Mouse (Mus musculus) heart, embryonic 16.5 days (tissue): ENCODE results near the gene Siah2. TPM values are rescaled to one million over a fixed set of nuclear protein-coding genes. Genes with fewer than 3 reads are reported as not detected.
A peak's percentile ranks its signal among the peaks of the same experiment; 100 is the strongest.

Source experiments
- ATAC-seq: fragments of 200-750 bp; cut with Nextera tagmentation; replicated peaks from 2 replicates; pipeline ENCODE4 v1.8.0; 2017; ENCODE audit warnings: moderate number of reproducible peaks; ENCODE audit not compliant: insufficient read depth, low FRiP score; ENCODE audit errors: extremely low read depth
- H3K27ac ChIP-seq: fragments of 300-500 bp; sonication (generic); 2 replicates; pipeline ENCODE4 v1.5.1; 2014; ENCODE audit warnings: mild to moderate bottlenecking, low read length, control low read depth, moderate library complexity
- H3K27me3 ChIP-seq: fragments of 300-500 bp; sonication (generic); 2 replicates; pipeline ENCODE4 v1.6.1; 2014; ENCODE audit warnings: low read length, mixed read lengths; ENCODE audit not compliant: control insufficient read depth, insufficient read depth
- H3K36me3 ChIP-seq: fragments of 300-500 bp; sonication (generic); 2 replicates; pipeline ENCODE4 v1.6.1; 2014; ENCODE audit not compliant: control insufficient read depth, insufficient read depth
- H3K4me1 ChIP-seq: fragments of 300-500 bp; sonication (generic); 2 replicates; pipeline ENCODE4 v1.6.1; 2014; ENCODE audit warnings: low read length, mixed read lengths; ENCODE audit not compliant: control insufficient read depth, insufficient read depth
- H3K4me2 ChIP-seq: fragments of 300-500 bp; sonication (generic); 2 replicates; pipeline ENCODE4 v1.6.1; 2014; ENCODE audit warnings: low read depth, mild to moderate bottlenecking, control low read depth, low read length
- H3K4me3 ChIP-seq: fragments of 300-500 bp; sonication (generic); 2 replicates; pipeline ENCODE4 v1.5.1; 2014; ENCODE audit warnings: mild to moderate bottlenecking, control low read depth, low read length
- H3K9ac ChIP-seq: fragments of 300-500 bp; sonication (generic); 2 replicates; pipeline ENCODE4 v1.6.1; 2014; ENCODE audit warnings: low read length, control low read depth
- H3K9me3 ChIP-seq: fragments of 300-500 bp; sonication (generic); replicated peaks from 2 replicates; pipeline ENCODE4 v1.6.1; 2016; ENCODE audit warnings: low read length; ENCODE audit not compliant: control insufficient read depth
- WGBS: fragments of 180-500 bp; shearing (Covaris S2); extraction: QIAGEN DNeasy Blood & Tissue Kit; methylation state at CpG from one replicate; pipeline ENCODE4 v1.1.7; 2014; 5-methylcytosine and 5-hydroxymethylcytosine counted together
- polyA plus RNA-seq: library from polyadenylated mRNA; unstranded; fragments of >200 nt; fragmentation: Nextera tagmentation; extraction: Ambion mirVana; gene quantifications from 2 replicates; pipeline ENCODE4 v1.2.1, GENCODE M21; 2015

Siah2 gene
- polyA plus RNA-seq, 1 experiment from 2014 or later = 4.8 TPM

DNA sequence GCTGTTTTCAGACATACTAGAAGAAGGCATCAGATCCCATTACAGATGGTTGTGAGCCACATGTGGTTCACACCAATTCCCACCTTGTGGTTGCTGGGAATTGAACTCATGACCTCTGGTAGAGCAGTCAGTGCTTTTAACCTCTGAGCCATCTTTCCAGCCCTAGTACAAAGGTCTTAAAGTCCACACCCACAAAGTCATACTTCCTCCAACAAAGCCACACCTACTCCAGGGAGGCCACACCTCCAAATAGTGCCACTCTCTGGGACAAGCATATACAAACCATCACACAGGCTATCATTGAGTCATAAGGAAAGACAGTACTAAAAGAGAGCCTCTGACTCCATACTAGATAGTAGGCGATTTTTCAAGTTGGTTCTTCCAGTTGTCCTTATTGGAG, 10.1 kb upstream of the Siah2 start:
- H3K4me1 ChIP-seq = no peaks in the 10 kb centered on the region
- WGBS = 90% methylated on average over 1 of the region's 1 CpGs
- H3K27ac ChIP-seq = no peak overlapping the region
- ATAC-seq = no peak
- H3K9me3 ChIP-seq = no peaks in the 10 kb centered on the region
- H3K36me3 ChIP-seq = no peaks in the 10 kb centered on the region
- H3K4me3 ChIP-seq = no peak overlapping the region
- H3K4me2 ChIP-seq = no peak overlapping the region
- no peak overlapping the region for H3K9ac ChIP-seq
- no peaks in the 10 kb centered on the region for H3K27me3 ChIP-seq

DNA sequence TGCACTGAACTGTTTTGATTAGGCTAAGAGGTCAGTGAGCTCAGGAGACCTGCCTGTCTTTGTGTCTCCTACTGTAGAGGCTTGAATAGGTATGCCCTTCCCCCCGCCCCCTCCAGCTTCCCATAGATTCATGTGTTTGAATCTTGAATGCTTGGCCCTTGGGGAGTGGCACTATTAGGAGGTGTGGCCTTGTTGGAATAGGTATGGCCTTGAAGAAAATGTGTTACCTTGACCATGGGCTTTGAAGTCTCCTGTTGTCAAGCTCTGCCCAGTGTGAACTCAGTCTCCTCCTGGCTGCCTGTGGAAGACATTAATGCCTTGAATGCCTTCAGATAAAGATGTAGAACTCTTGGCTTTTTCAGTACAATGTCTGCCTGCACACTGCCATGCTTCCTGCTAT, 9.2 kb upstream of the Siah2 start:
- Histone ChIP-seq H3K27ac (no peak overlapping the region), H3K27me3 (no peaks in the 10 kb centered on the region), H3K4me3 (no peak overlapping the region), H3K4me1 (no peaks in the 10 kb centered on the region), H3K9ac (no peak overlapping the region), H3K9me3 (no peaks in the 10 kb centered on the region), H3K4me2 (no peak overlapping the region), H3K36me3 (no peaks in the 10 kb centered on the region)
- ATAC-seq = no peak
- WGBS = 92% methylated on average over 1 of the region's 1 CpGs

DNA sequence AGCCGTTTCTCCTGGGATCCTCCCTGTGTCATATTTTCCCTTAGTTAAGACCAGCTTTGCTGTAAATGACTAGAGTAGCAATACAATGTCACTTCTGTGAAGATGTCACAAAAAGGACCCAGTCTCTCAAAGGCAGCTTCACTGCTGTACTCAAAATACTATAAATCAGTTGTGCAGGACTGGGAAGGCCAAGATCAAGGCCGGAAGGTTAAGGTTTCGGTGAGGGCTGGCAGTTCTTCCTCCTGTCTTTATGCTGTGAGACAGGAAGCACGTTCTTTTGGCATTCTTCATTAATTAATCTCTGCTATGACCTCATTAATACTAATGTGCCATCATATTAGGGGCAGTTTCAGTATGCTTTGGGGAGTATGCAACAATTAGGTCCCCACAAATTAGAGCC, 5.7 kb upstream of the Siah2 start:
- Histone ChIP-seq H3K9me3 (no peaks in the 10 kb centered on the region), H3K36me3 (no peaks in the 10 kb centered on the region), H3K4me2 (no peak overlapping the region), H3K4me3 (no peak overlapping the region), H3K27ac (no peak overlapping the region), H3K4me1 (no peaks in the 10 kb centered on the region; the same call in 1 of the 2 replicates), H3K9ac (no peak overlapping the region), H3K27me3 (no peaks in the 10 kb centered on the region)
- WGBS = 84% methylated on average over 4 of the region's 4 CpGs
- ATAC-seq = no peak

DNA sequence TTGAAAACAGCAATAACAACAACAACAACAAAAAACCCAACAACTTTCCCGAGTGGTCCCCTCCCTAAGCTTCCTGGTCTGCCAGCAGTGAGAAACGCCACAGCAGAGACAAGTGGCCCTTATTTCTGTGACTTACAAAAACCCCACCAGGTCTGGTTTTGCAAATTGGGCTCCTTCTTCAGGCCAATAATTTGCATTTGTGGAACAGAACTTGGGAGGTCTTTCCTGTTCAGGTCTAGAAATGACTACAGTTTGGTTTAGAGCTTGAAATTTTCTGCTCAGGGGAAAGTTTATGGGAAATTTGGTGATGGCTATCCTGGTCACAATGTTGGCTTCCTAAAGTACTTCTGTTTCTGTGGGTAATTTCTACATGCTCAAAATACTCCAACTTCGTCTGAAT, 4.6 kb upstream of the Siah2 start:
- Histone ChIP-seq H3K9ac (no peak overlapping the region), H3K4me3 (no peak overlapping the region), H3K9me3 (no peaks in the 10 kb centered on the region), H3K36me3 (no peaks in the 10 kb centered on the region), H3K27ac (no peak overlapping the region), H3K4me2 (no peak overlapping the region), H3K4me1 (peaks cover 3% of the 10 kb centered on the region; the same call in 1 of the 2 replicates), H3K27me3 (no peaks in the 10 kb centered on the region)
- no peak for ATAC-seq
- WGBS = 54% methylated on average over 3 of the region's 3 CpGs

DNA sequence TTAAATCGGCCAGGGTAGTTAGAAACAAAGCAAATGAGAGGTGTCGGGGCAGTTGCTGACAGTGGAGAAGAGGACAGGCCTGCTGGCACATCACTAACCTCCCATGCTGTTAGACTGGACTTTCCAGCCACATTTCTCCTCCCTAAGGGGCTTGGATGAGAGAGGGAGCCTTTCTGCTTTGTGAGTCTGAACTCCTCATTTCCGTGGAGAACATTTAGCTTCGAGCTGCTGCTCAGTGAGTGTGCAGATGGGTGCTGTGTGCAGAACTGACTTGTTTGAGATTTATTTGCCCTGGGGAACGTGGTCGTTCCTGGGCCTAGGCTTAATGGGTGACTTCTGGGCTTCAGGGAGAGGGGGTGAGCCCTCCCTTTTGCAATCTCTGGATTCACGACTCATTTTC, 3.3 kb upstream of the Siah2 start:
- no peaks in the 10 kb centered on the region for H3K27me3 ChIP-seq
- H3K27ac ChIP-seq = no peak overlapping the region
- H3K4me3 ChIP-seq = no peak overlapping the region
- H3K4me1 ChIP-seq = peaks cover 3% of the 10 kb centered on the region; the same call in 1 of the 2 replicates
- no peaks in the 10 kb centered on the region for H3K36me3 ChIP-seq
- WGBS = 54% methylated on average over 7 of the region's 7 CpGs
- no peak overlapping the region for H3K9ac ChIP-seq
- H3K4me2 ChIP-seq = no peak overlapping the region
- no peak for ATAC-seq
- H3K9me3 ChIP-seq = no peaks in the 10 kb centered on the region

GRCm38 (mm10) chr3:58695044-58695443, 2.8 kb upstream of the Siah2 start:
- no peak for ATAC-seq
- Histone ChIP-seq H3K36me3 (no peaks in the 10 kb centered on the region), H3K4me3 (no peak overlapping the region), H3K4me2 (no peak overlapping the region), H3K27me3 (no peaks in the 10 kb centered on the region), H3K4me1 (peaks cover 7% of the 10 kb centered on the region), H3K9me3 (no peaks in the 10 kb centered on the region), H3K9ac (no peak overlapping the region), H3K27ac (no peak overlapping the region)
- WGBS = 84% methylated on average over 1 of the region's 1 CpGs

DNA sequence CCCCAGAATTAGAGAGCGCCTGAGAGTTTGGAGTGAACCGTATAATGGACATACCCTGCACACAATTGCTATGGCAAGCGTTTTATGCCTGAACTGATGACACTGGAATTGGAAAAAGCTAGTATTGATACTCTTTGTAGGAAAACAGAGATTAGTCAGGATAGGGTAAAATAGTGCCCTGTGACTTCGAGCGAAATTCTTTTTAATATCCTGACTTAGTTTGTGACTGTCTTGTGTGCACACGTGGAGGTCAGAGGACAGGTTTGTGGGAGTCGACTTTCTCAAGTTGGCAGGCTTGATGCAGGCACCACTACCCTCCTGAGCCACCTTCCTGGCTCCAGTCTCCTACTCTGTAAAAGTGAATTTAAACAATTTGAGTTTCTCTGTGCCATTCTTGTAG, 1.1 kb upstream of the Siah2 start:
- H3K4me3 ChIP-seq = no peak overlapping the region
- H3K4me1 ChIP-seq = peaks cover 16% of the 10 kb centered on the region
- 82% methylated on average over 7 of the region's 7 CpGs for WGBS
- no peak for ATAC-seq
- H3K9me3 ChIP-seq = no peaks in the 10 kb centered on the region
- no peak overlapping the region for H3K27ac ChIP-seq
- no peaks in the 10 kb centered on the region for H3K27me3 ChIP-seq
- no peak overlapping the region for H3K9ac ChIP-seq
- no peak overlapping the region for H3K4me2 ChIP-seq
- H3K36me3 ChIP-seq = no peaks in the 10 kb centered on the region

DNA sequence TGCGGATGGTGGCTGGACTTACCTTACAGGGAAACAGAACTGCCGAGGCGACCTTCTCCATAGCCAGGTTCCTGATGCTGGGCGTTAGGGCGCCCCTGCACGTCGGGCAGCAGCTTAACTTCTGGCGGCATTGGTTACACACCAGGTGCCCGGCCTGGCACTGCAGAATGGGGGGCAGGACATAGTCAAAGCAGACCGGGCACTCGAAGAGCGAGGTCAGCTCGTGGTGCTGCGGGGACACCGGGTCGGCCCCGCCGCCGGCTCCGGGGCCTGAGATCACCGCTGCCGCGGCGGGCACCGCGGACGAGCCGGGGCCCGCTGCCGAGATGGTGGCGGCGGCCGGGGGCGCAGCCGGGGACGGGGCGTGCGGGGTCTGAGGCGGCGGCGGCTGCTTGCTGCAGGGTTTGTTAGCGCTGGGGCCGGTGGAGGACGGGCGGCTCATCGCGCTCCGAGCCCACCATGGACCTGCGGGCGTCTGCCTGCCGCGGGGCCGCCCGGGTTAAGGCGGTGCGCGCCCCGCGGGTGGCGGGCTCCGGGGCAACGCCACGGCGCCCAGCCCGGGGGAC, 743 bp downstream of the Siah2 start:
- H3K27me3 ChIP-seq = no peaks in the 10 kb centered on the region
- H3K4me1 ChIP-seq = peaks cover 17% of the 10 kb centered on the region
- H3K9ac ChIP-seq = peak overlapping the region; percentile 92
- peak; percentile 34; the same call in 1 of the 2 replicates for ATAC-seq
- H3K27ac ChIP-seq = peak overlapping the region; percentile 90
- H3K4me2 ChIP-seq = peak overlapping the region; percentile 84
- H3K36me3 ChIP-seq = no peaks in the 10 kb centered on the region
- peak overlapping the region; percentile 91 for H3K4me3 ChIP-seq
- H3K9me3 ChIP-seq = no peaks in the 10 kb centered on the region
- WGBS = under 1% methylated on average over 52 of the region's 65 CpGs

GRCm38 (mm10) chr3:58690619-58691373, 1.4 kb downstream of the Siah2 start:
- H3K27me3 ChIP-seq = no peaks in the 10 kb centered on the region
- H3K36me3 ChIP-seq = no peaks in the 10 kb centered on the region
- H3K27ac ChIP-seq = peak overlapping the region; percentile 90
- ATAC-seq = peak; percentile 43
- under 1% methylated on average over 24 of the region's 24 CpGs for WGBS
- H3K4me1 ChIP-seq = peaks cover 20% of the 10 kb centered on the region
- no peaks in the 10 kb centered on the region for H3K9me3 ChIP-seq
- H3K4me2 ChIP-seq = peak overlapping the region; percentile 84
- H3K9ac ChIP-seq = peak overlapping the region; percentile 92
- H3K4me3 ChIP-seq = peak overlapping the region; percentile 91
